Mouse (Mus musculus) heart, postnatal 0 days (tissue): ENCODE measurements around the gene Cpne6. TPM values are rescaled to one million over a fixed set of nuclear protein-coding genes. Genes with fewer than 3 reads are reported as not detected.

Source experiments
- ATAC-seq: fragments of 200-750 bp; cut with Nextera tagmentation; 2 replicates; pipeline ENCODE4 v1.8.0; 2017; ENCODE audit warnings: low read depth, moderate number of reproducible peaks, moderate library complexity; ENCODE audit not compliant: insufficient read depth
- DNase-seq: peaks from one replicate; pipeline ENCODE4 v3.0.0-alpha.2; 2016; ENCODE audit warnings: low spot score
- H3K27ac ChIP-seq: fragments of 300-500 bp; sonication (generic); 2 replicates; pipeline ENCODE4 v1.5.1; 2014; ENCODE audit warnings: low read depth, mild to moderate bottlenecking
- H3K27me3 ChIP-seq: fragments of 300-500 bp; sonication (generic); 2 replicates; pipeline ENCODE4 v1.6.1; 2014; ENCODE audit warnings: low read length, mixed read lengths; ENCODE audit not compliant: control insufficient read depth, insufficient read depth
- H3K36me3 ChIP-seq: fragments of 300-500 bp; sonication (generic); replicated peaks from 2 replicates; pipeline ENCODE4 v1.6.1; 2014; ENCODE audit warnings: low read length, mixed read lengths; ENCODE audit not compliant: control insufficient read depth, insufficient read depth
- H3K4me1 ChIP-seq: fragments of 300-500 bp; sonication (generic); 2 replicates; pipeline ENCODE4 v1.6.1; 2014; ENCODE audit warnings: antibody characterized with exemption; ENCODE audit not compliant: control insufficient read depth, insufficient read depth
- H3K4me2 ChIP-seq: fragments of 300-500 bp; sonication (generic); 2 replicates; pipeline ENCODE4 v1.6.1; 2014; ENCODE audit warnings: low read depth, mild to moderate bottlenecking, low read length, moderate library complexity
- H3K4me3 ChIP-seq: fragments of 300-500 bp; sonication (generic); 2 replicates; pipeline ENCODE4 v1.5.1; 2014; ENCODE audit warnings: low read depth, low read length
- H3K9ac ChIP-seq: fragments of 300-500 bp; sonication (generic); replicated peaks from 2 replicates; pipeline ENCODE4 v1.6.1; 2014; ENCODE audit warnings: low read depth, low read length, mixed read lengths
- H3K9me3 ChIP-seq: fragments of 300-500 bp; sonication (generic); replicated peaks from 2 replicates; pipeline ENCODE4 v1.6.1; 2016; ENCODE audit warnings: low read length; ENCODE audit not compliant: control insufficient read depth
- CTCF ChIP-seq: IDR thresholded peaks from 2 replicates; pipeline ENCODE4 v1.5.1; 2016; ENCODE audit warnings: antibody characterized with exemption, control low read depth, low read depth
- EP300 ChIP-seq: IDR thresholded peaks from 2 replicates; pipeline ENCODE4 v1.6.1; 2016; ENCODE audit warnings: antibody characterized with exemption, low read depth
- WGBS: fragments of 180-500 bp; shearing (Covaris S2); extraction: QIAGEN DNeasy Blood & Tissue Kit; methylation state at CpG from one replicate; pipeline ENCODE4 v1.1.7; 2014; 5-methylcytosine and 5-hydroxymethylcytosine counted together
- polyA plus RNA-seq: library from polyadenylated mRNA; unstranded; fragments of >200 nt; fragmentation: Nextera tagmentation; extraction: Ambion mirVana; gene quantifications from 2 replicates; pipeline ENCODE4 v1.2.1, GENCODE M21; 2015
- total RNA-seq: library from RNA; depleted of rRNA; stranded (reverse); fragments of >200 nt; gene quantifications from 2 replicates; pipeline ENCODE4 v1.2.3, GENCODE M21; 2014; ENCODE audit warnings: low replicate concordance

Gene Cpne6
- total and polyA plus RNA-seq, 2 experiments from 2014 or later: 0.08 TPM

- 93% methylated on average over 12 of the region's 12 CpGs for whole genome bisulfite sequencing
- no peak for TF ChIP-seq EP300
- no peak for TF ChIP-seq CTCF
- H3K27me3 ChIP-seq: no peaks in the 10 kb centered on the region
- H3K9me3 ChIP-seq: no peaks in the 10 kb centered on the region
- peaks cover 40% of the 10 kb centered on the region for H3K36me3 ChIP-seq
- DNase-seq (no peak), ATAC-seq (no peak)
- peaks cover 13% of the 10 kb centered on the region for H3K4me1 ChIP-seq
- H3K9ac ChIP-seq: no peak overlapping the region
- H3K4me2 ChIP-seq: no peak overlapping the region
- H3K4me3 ChIP-seq: no peak overlapping the region
- H3K27ac ChIP-seq: no peak overlapping the region
Observed at GRCm38 (mm10) chr14:55542268-55542667, 32.0 kb downstream of the Cpne6 start.

- H3K4me3 ChIP-seq: no peak overlapping the region
- no peak overlapping the region for H3K27ac ChIP-seq
- no peak overlapping the region for H3K4me2 ChIP-seq
- H3K9ac ChIP-seq: no peak overlapping the region
- peaks cover 13% of the 10 kb centered on the region for H3K4me1 ChIP-seq
- peaks cover 60% of the 10 kb centered on the region for H3K36me3 ChIP-seq
- H3K9me3 ChIP-seq: no peaks in the 10 kb centered on the region
- WGBS: 65% methylated on average over 9 of the region's 9 CpGs
- no peaks in the 10 kb centered on the region for H3K27me3 ChIP-seq
- TF ChIP-seq EP300 (no peak), CTCF (no peak)
- ATAC-seq (no peak), DNase-seq (no peak)
Observed at GRCm38 (mm10) chr14:55544334-55544733, 34.1 kb downstream of the Cpne6 start.

GRCm38 (mm10) chr14:55550191-55550590 lies 39.9 kb downstream of the Cpne6 start:
- H3K9ac ChIP-seq: no peak overlapping the region
- ATAC-seq (no peak), DNase-seq (no peak)
- no peaks in the 10 kb centered on the region for H3K4me1 ChIP-seq
- 81% methylated on average over 6 of the region's 6 CpGs for WGBS
- no peaks in the 10 kb centered on the region for H3K27me3 ChIP-seq
- peaks cover 43% of the 10 kb centered on the region for H3K36me3 ChIP-seq
- no peak overlapping the region for H3K27ac ChIP-seq
- no peak overlapping the region for H3K4me3 ChIP-seq
- TF ChIP-seq EP300 (no peak), CTCF (no peak)
- no peak overlapping the region for H3K4me2 ChIP-seq
- H3K9me3 ChIP-seq: no peaks in the 10 kb centered on the region

GRCm38 (mm10) chr14:55551347-55551746 lies 41.1 kb downstream of the Cpne6 start:
- no peak for ATAC-seq
- no peak for TF ChIP-seq EP300
- TF ChIP-seq CTCF: no peak
- 75% methylated on average over 5 of the region's 5 CpGs for WGBS

GRCm38 (mm10) chr14:55551794-55552193 lies 41.5 kb downstream of the Cpne6 start:
- 87% methylated on average over 8 of the region's 8 CpGs for WGBS
- Histone ChIP-seq H3K27me3 (no peaks in the 10 kb centered on the region), H3K4me1 (no peaks in the 10 kb centered on the region), H3K9me3 (no peaks in the 10 kb centered on the region), H3K4me3 (no peak overlapping the region), H3K27ac (no peak overlapping the region), H3K9ac (no peak overlapping the region), H3K36me3 (peaks cover 27% of the 10 kb centered on the region), H3K4me2 (no peak overlapping the region)
- no peak for TF ChIP-seq EP300
- TF ChIP-seq CTCF: no peak
- ATAC-seq: no peak
- DNase-seq: no peak

More at GRCm38 (mm10) chr14:55551347-55551746, 41.1 kb downstream of the Cpne6 start:
- Histone ChIP-seq H3K27ac (no peak overlapping the region), H3K9me3 (no peaks in the 10 kb centered on the region), H3K4me1 (no peaks in the 10 kb centered on the region), H3K4me3 (no peak overlapping the region), H3K4me2 (no peak overlapping the region), H3K9ac (no peak overlapping the region), H3K27me3 (no peaks in the 10 kb centered on the region), H3K36me3 (peaks cover 31% of the 10 kb centered on the region)
- no peak for DNase-seq

- Histone ChIP-seq H3K9ac (no peak overlapping the region), H3K27me3 (no peaks in the 10 kb centered on the region), H3K4me2 (no peak overlapping the region), H3K4me1 (no peaks in the 10 kb centered on the region), H3K27ac (no peak overlapping the region), H3K9me3 (no peaks in the 10 kb centered on the region), H3K36me3 (no peaks in the 10 kb centered on the region; the same call in 1 of the 2 replicates), H3K4me3 (no peak overlapping the region)
- ATAC-seq: no peak
- DNase-seq: no peak
- TF ChIP-seq EP300 (no peak), CTCF (no peak)
Observed at GRCm38 (mm10) chr14:55554635-55555034, 44.4 kb downstream of the Cpne6 start.
